Mouse (Mus musculus): ENCODE measurements around the gene Cdh13. TPM values are rescaled to one million over a fixed set of nuclear protein-coding genes. Genes with fewer than 3 reads are reported as not detected.

The Cdh13 gene
- polyA plus RNA-seq (2015; fragmentation: Nextera tagmentation; extraction: Ambion mirVana): 110 and 120 TPM in 2 replicates

DNA sequence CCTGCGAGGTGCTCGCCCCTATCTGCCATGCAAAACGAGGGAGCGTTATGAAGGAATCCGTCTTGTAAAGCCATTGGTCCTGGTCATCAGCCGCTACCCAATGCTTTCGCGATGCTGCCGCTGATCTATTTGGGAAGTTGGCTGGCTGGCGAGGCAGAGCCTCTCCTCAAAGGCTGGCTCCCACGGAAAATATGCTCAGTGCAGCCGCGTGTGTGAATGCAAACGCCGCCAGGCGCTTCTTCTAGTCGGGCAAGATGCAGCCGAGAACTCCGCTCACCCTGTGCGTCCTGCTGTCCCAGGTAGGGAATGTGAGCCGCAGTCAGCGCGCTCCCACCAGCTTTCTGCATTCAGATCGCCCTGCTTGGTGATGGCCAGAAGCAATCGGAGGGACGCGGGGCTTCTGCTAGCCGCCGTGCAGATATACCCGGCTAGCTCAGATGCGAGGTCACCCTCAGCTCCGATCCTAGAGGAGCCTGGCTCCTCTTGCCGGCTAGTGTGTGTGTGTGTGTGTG is at the start of gene Cdh13:
Gene Cdh13 (plus strand): TSS at position 134 of the 512 bp plus-strand sequence.
- Histone ChIP-seq H3K4me2 (peak within 1 kb of the TSS; percentile 87), H3K27me3 (replicated peaks) (no peaks in the 10 kb centered on the region), H3K4me1 (peaks cover 49% of the 10 kb centered on the region), H3K9me3 (replicated peaks) (no peaks in the 10 kb centered on the region), H3K27ac (replicated peaks) (peak within 1 kb of the TSS; percentile 87), H3K36me3 (no peaks in the 10 kb centered on the region), H3K9ac (replicated peaks) (peak within 1 kb of the TSS; percentile 84), H3K4me3 (replicated peaks) (peak within 1 kb of the TSS; percentile 66)
- ATAC-seq (ENCODE audit: low FRiP score): peak; percentile 75
- under 1% methylated on average over 33 of the region's 33 CpGs for WGBS

DNA sequence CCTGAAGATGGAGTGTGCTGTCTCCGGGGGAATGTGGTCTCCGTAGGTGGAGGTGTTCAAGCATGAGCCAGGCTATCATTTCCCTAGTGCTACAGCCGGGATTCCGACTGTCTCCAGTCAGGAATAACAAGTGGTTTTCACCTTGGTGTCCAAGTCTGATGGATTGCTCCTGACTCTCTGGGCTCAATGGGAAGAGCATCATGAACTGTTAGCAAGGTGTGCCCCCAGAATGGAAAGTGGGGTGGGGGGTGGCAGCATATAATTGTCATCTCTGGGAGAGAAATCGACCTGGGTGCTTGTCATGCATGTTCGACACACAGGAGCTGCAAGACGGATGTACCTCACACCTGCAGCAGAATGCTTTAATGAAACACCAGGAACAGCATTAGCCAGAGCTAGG is 47.9 kb upstream of the Cdh13 start:
- H3K9me3 ChIP-seq (replicated peaks): no peaks in the 10 kb centered on the region
- H3K27ac ChIP-seq (replicated peaks): no peak overlapping the region
- no peak for ATAC-seq (ENCODE audit: low FRiP score)
- 87% methylated on average over 7 of the region's 7 CpGs for WGBS
- H3K27me3 ChIP-seq (replicated peaks): no peaks in the 10 kb centered on the region
- H3K9ac ChIP-seq (replicated peaks): no peak overlapping the region
- H3K4me3 ChIP-seq (replicated peaks): no peak overlapping the region
- H3K36me3 ChIP-seq: no peaks in the 10 kb centered on the region
- no peak overlapping the region for H3K4me2 ChIP-seq
- H3K4me1 ChIP-seq: no peaks in the 10 kb centered on the region

DNA sequence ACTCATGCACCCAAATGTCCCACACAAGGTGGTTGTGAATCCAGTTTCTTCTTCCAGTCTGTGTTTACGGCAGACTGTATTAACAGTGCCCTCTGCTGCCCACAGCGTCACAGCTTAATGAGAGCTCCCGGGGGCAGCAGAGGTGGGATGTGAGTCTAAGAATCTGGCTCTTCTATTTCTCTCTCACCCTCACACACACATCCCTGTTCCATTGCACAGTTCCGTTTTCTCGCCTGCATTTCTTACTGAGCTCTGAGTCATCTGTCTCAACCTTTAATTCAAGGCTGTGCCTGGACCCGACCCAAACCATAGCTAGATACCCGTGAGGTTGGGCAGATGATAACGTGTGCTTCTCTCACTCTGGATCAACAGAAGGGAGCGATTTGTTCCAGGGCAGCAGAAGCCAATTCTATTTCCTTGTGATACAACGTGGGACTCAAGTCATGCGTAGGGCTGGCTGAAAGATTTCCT is 46.3 kb upstream of the Cdh13 start:
- ATAC-seq (ENCODE audit: low FRiP score): no peak
- no peaks in the 10 kb centered on the region for H3K4me1 ChIP-seq
- no peak overlapping the region for H3K4me3 ChIP-seq (replicated peaks)
- H3K9ac ChIP-seq (replicated peaks): no peak overlapping the region
- no peak overlapping the region for H3K27ac ChIP-seq (replicated peaks)
- 71% methylated on average over 11 of the region's 11 CpGs for WGBS
- no peak overlapping the region for H3K4me2 ChIP-seq
- H3K9me3 ChIP-seq (replicated peaks): no peaks in the 10 kb centered on the region
- no peaks in the 10 kb centered on the region for H3K27me3 ChIP-seq (replicated peaks)
- H3K36me3 ChIP-seq: no peaks in the 10 kb centered on the region

DNA sequence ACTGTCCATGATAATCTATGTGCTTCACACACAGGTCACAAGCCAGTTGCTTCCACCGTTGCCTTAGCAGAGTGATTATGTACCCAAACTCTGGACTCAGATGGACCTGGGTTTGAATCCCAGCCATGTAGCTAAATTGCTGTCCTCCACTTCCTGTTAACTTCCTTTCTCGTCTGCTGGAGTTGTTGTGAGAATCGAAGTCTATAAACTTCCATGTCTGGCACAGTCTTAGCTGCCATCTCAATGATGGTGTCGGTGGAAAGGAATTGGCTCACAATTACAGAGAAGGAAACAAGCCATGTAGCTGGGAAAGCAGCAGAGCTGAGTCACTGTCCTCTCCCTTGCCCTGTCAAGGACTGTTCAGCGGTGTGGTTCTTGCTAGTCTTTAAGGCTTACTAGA is 45.4 kb upstream of the Cdh13 start:
- Histone ChIP-seq H3K9ac (replicated peaks) (no peak overlapping the region), H3K4me2 (no peak overlapping the region), H3K36me3 (no peaks in the 10 kb centered on the region), H3K4me1 (no peaks in the 10 kb centered on the region), H3K27ac (replicated peaks) (no peak overlapping the region), H3K27me3 (replicated peaks) (no peaks in the 10 kb centered on the region), H3K9me3 (replicated peaks) (no peaks in the 10 kb centered on the region), H3K4me3 (replicated peaks) (no peak overlapping the region)
- 80% methylated on average over 5 of the region's 5 CpGs for WGBS
- ATAC-seq (ENCODE audit: low FRiP score): no peak

DNA sequence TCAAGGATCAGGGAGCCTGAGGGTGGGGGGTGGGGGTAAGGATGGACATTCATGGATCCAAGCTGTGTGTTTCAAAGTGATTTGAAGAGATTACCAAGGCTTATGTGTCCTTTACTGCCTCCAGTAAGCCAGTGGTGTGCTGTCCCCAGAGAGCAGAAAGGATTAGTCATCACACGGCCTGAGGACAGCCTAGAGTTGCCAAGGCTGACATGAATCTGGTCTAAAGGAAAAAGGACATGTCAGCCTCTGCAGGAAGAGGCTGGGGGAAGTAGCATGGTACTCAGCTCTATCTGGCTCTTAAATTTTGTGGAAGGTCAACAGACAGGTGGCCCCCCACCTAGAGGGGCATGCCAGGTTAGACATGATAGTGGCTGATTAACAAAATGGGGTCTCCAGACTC is 44.3 kb upstream of the Cdh13 start:
- H3K4me1 ChIP-seq: no peaks in the 10 kb centered on the region
- no peak overlapping the region for H3K4me2 ChIP-seq
- no peak overlapping the region for H3K4me3 ChIP-seq (replicated peaks)
- no peak overlapping the region for H3K27ac ChIP-seq (replicated peaks)
- no peaks in the 10 kb centered on the region for H3K36me3 ChIP-seq
- H3K9me3 ChIP-seq (replicated peaks): no peaks in the 10 kb centered on the region
- 83% methylated on average over 1 of the region's 1 CpGs for WGBS
- H3K9ac ChIP-seq (replicated peaks): no peak overlapping the region
- no peaks in the 10 kb centered on the region for H3K27me3 ChIP-seq (replicated peaks)
- ATAC-seq (ENCODE audit: low FRiP score): no peak

DNA sequence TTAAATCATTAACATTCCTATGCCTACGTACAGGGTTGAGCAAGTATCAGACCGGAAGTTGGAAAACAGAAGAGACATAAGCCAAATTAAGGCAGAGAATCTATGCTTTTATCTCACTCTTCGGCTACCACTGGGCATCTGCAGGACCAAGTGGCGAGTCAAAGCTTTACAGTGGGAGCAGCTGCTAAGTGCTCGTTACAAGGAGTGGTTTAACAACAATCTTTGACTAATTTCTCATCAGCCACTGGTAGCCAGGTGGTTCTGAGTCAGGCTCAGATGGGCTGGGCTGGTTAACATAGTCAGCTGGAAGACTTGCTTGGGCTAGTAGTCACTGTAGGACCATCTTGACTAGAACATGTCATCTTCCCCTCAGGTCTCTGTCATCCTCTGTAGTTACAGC is 34.2 kb upstream of the Cdh13 start:
- no peak overlapping the region for H3K4me2 ChIP-seq
- H3K4me3 ChIP-seq (replicated peaks): no peak overlapping the region
- 89% methylated on average over 5 of the region's 5 CpGs for WGBS
- H3K4me1 ChIP-seq: no peaks in the 10 kb centered on the region
- ATAC-seq (ENCODE audit: low FRiP score): no peak
- H3K27me3 ChIP-seq (replicated peaks): no peaks in the 10 kb centered on the region
- H3K36me3 ChIP-seq: no peaks in the 10 kb centered on the region
- no peak overlapping the region for H3K27ac ChIP-seq (replicated peaks)
- H3K9me3 ChIP-seq (replicated peaks): no peaks in the 10 kb centered on the region
- H3K9ac ChIP-seq (replicated peaks): no peak overlapping the region

DNA sequence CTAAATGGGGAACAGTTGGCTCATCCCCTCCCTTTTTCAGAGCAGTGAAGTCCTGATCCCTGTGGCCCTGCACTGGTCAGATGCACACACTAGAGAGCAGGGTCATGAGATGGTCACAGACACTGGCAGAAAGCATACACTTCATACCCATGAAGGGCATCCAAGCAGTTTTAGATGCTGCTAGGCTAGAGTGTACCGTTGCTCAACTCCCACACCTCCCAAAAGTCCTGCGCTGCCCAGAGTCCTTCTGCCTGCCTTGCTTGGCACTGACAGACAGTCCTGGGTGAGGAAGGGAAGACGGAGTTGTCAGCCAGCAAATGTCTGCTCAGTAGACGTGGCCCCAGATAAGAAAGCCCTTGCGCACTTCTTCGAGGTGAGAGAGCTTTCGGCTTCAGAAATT is 33.6 kb upstream of the Cdh13 start:
- no peak for ATAC-seq (ENCODE audit: low FRiP score)
- Histone ChIP-seq H3K9ac (replicated peaks) (no peak overlapping the region), H3K27ac (replicated peaks) (no peak overlapping the region), H3K9me3 (replicated peaks) (no peaks in the 10 kb centered on the region), H3K4me1 (no peaks in the 10 kb centered on the region), H3K27me3 (replicated peaks) (no peaks in the 10 kb centered on the region), H3K36me3 (no peaks in the 10 kb centered on the region), H3K4me3 (replicated peaks) (no peak overlapping the region), H3K4me2 (no peak overlapping the region)
- WGBS: 91% methylated on average over 7 of the region's 7 CpGs

DNA sequence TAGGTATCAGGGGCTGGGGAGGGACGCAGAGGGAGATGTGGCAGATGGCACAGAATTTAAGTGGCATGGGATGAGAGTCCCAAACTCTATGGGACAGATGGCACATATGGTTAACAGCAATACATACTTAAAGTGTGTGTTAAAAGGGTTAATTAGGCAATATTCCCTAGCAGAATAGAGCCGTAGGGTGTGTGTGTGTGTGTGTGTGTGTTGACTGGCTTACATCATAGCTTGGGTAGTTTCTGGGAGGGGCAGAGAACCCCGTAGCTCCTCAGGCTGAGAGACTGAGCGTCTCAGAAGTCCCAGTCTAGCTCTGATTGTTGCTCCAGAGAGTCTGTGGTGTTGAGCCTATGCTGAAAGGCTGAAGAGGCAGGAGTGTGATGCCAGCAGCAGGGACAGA is 20.4 kb upstream of the Cdh13 start:
- Histone ChIP-seq H3K9me3 (replicated peaks) (no peaks in the 10 kb centered on the region), H3K36me3 (no peaks in the 10 kb centered on the region), H3K4me3 (replicated peaks) (no peak overlapping the region), H3K9ac (replicated peaks) (no peak overlapping the region), H3K27me3 (replicated peaks) (no peaks in the 10 kb centered on the region), H3K4me1 (no peaks in the 10 kb centered on the region), H3K4me2 (no peak overlapping the region), H3K27ac (replicated peaks) (no peak overlapping the region)
- ATAC-seq (ENCODE audit: low FRiP score): no peak
- WGBS: 54% methylated on average over 4 of the region's 4 CpGs

DNA sequence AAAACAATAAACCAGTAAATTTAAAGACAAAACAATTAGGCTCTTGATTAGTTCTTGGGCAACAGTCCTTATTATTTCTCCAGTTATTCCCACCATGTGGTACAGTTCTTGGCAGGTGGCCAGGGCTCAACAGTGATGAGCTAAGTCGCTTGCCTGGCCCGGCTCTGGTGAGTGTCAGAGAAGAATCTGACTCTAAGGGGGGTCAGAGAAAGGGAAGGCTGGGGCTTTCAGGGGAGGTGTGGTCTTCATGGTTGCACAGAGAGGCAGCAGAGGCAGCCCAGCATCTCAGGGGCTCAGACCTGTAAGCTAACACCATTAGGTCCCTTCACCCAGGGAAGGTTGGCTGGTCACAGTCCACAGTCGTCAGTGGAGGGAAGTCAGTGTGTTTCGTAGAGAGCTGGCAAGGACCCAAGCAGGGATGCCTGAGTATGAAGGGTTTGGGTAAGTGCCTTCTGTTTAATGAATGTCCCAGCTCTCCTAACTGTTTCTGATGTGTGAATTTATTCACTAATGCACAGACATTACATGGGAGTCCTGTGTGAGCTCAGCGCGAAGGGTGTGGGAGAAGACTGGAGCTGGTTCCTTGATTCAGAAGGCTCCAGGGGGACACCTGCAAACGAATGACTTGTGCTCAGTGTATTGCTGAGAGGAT is 12.7 kb upstream of the Cdh13 start:
- H3K27ac ChIP-seq (replicated peaks): no peak overlapping the region
- H3K27me3 ChIP-seq (replicated peaks): no peaks in the 10 kb centered on the region
- no peaks in the 10 kb centered on the region for H3K9me3 ChIP-seq (replicated peaks)
- H3K4me1 ChIP-seq: peaks cover 18% of the 10 kb centered on the region
- WGBS: 32% methylated on average over 7 of the region's 7 CpGs
- H3K4me3 ChIP-seq (replicated peaks): no peak overlapping the region
- peak; percentile 31; the same call in 1 of the 2 replicates for ATAC-seq (ENCODE audit: low FRiP score)
- H3K4me2 ChIP-seq: no peak overlapping the region
- no peaks in the 10 kb centered on the region for H3K36me3 ChIP-seq
- H3K9ac ChIP-seq (replicated peaks): no peak overlapping the region

DNA sequence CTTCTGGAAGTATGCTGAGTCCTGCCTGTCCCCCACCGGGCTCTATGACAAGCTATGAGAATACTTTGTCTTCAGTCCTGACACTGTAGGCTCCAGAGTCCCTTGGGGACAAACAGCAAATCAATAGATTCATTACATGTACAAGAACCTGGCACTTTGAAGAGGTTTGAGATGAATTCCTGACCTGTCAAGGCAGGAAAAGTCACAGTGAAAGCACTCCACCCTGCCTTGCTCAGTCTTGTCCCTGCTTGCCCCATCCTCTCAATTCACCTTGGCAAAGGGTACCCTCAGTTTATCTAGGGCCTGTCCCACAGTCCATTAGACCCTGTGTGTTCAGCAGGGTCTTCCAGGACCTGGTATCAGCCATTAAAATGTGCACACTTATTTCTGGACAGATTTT is 11.0 kb upstream of the Cdh13 start:
- Histone ChIP-seq H3K27me3 (replicated peaks) (no peaks in the 10 kb centered on the region), H3K4me2 (no peak overlapping the region), H3K36me3 (no peaks in the 10 kb centered on the region), H3K4me3 (replicated peaks) (no peak overlapping the region), H3K27ac (replicated peaks) (no peak overlapping the region), H3K9ac (replicated peaks) (no peak overlapping the region), H3K4me1 (peaks cover 18% of the 10 kb centered on the region), H3K9me3 (replicated peaks) (no peaks in the 10 kb centered on the region)
- 88% methylated on average over 1 of the region's 1 CpGs for WGBS
- no peak for ATAC-seq (ENCODE audit: low FRiP score)

DNA sequence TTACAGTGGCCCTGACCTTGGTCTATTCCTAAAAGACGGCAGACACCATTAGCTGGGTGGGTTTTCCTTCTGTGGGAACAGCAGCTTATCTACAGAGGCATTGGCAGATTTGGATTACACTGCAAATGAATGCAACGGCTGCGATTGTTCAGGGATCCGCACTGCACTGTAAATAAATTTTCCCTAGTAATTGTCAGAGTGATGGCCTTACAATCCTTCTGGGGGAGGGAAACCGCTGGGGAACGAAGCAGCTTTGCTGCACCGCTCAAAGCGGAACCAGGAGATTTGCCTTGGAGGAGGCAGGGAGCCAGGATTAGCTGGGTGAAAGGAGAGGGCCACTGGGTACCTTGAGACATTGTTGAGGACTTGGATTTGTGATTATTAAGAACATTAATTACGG is 9.3 kb upstream of the Cdh13 start:
- ATAC-seq (ENCODE audit: low FRiP score): no peak

DNA sequence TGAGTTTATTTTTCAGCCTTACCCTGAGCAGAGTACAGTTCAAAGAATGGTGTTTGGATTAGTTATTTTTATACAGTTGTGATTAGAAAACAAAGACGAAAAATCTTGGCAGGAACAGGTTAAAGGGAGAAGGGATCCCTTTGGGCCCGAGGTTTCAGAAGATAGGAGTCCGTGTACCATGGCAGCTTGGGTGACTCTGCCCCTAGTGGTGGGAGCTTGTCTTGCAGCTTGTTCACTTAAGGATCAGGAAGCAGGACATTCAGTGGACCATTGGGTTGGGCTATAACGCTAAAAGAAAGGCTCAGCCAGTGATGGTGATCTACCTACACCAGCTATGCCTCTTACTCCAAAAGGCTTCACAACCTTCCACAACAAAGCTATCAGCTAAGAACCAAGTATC is 8.8 kb upstream of the Cdh13 start:
- ATAC-seq (ENCODE audit: low FRiP score): no peak
- H3K36me3 ChIP-seq: no peaks in the 10 kb centered on the region
- WGBS: 6% methylated on average over 4 of the region's 4 CpGs
- H3K27ac ChIP-seq (replicated peaks): no peak overlapping the region
- no peaks in the 10 kb centered on the region for H3K9me3 ChIP-seq (replicated peaks)
- H3K9ac ChIP-seq (replicated peaks): no peak overlapping the region
- H3K4me2 ChIP-seq: no peak overlapping the region
- H3K27me3 ChIP-seq (replicated peaks): no peaks in the 10 kb centered on the region; the same call in 1 of the 2 replicates
- no peak overlapping the region for H3K4me3 ChIP-seq (replicated peaks)
- peaks cover 18% of the 10 kb centered on the region for H3K4me1 ChIP-seq

More for the DNA sequence above, 9.3 kb upstream of the Cdh13 start:
- H3K9ac ChIP-seq (replicated peaks): no peak overlapping the region
- WGBS: 24% methylated on average over 9 of the region's 9 CpGs
- H3K9me3 ChIP-seq (replicated peaks): no peaks in the 10 kb centered on the region
- no peak overlapping the region; the same call in 1 of the 2 replicates for H3K27ac ChIP-seq (replicated peaks)
- no peaks in the 10 kb centered on the region; the same call in 1 of the 2 replicates for H3K27me3 ChIP-seq (replicated peaks)
- no peaks in the 10 kb centered on the region for H3K36me3 ChIP-seq
- peaks cover 18% of the 10 kb centered on the region for H3K4me1 ChIP-seq
- no peak overlapping the region for H3K4me3 ChIP-seq (replicated peaks)
- H3K4me2 ChIP-seq: 0 out of 2 replicates have a peak overlapping the region, but pooled peaks have one; percentile 11

Data from neural tube, embryonic 15.5 days (tissue).